In the genomic region with DNA sequence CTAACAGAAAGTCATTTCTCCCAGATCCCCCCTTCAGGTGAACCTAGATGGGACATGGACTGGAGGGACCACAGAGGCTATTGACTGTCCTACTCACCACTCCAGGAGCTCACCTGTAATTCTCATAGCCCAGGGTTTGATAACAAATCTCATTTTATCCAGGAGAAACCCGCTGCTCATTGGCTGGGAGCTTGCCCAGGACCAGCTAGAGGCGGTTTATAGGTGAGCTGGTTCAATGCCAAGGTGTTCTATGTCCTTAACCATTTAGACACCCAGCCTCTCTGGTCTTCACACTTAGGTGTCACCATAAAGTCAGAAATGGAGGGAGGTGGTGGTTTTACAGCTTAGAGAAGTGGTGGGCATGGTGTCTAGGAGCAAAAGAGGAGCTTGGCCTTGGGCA, we compare ENCODE assay signal across 8 mouse cellular contexts. TPM values are rescaled to one million over a fixed set of nuclear protein-coding genes. Genes with fewer than 3 reads are reported as not detected.
A peak's percentile ranks its signal among the peaks of the same experiment; 100 is the strongest.
DNase-seq lines count a peak whose midpoint lies in the region; ATAC-seq lines count a peak whose summit lies in the region.

No protein-coding gene starts in this region.

- H3K4me1 ChIP-seq in heart, embryonic 13.5 days: peaks cover 71% of the 10 kb centered on the region
- H3K4me1 ChIP-seq in brown adipose tissue, adult 24 weeks (ENCODE audit: control insufficient read depth, insufficient read depth, insufficient read length, low read length): peaks cover 3% of the 10 kb centered on the region; the same call in 1 of the 2 replicates
- peaks cover 14% of the 10 kb centered on the region for H3K4me1 ChIP-seq in hindbrain, embryonic 14.5 days (replicated peaks; ENCODE audit: control insufficient read depth, insufficient read depth, low read length)
- H3K4me1 ChIP-seq in midbrain, embryonic 12.5 days: peaks cover 56% of the 10 kb centered on the region

- ATAC-seq in heart, embryonic 13.5 days (ENCODE audit: extremely low read depth, insufficient number of reproducible peaks, low FRiP score, low TSS enrichment): no peak
- no peak for ATAC-seq in hindbrain, embryonic 14.5 days (ENCODE audit: low FRiP score)
- no peak for ATAC-seq in midbrain, embryonic 12.5 days (ENCODE audit: low FRiP score, low read depth)
- ATAC-seq in megakaryocyte progenitor cell, adult 5-6 weeks (replicated peaks; ENCODE audit: poor library complexity): no peak

- peak overlapping the region; percentile 99 for H3K27ac ChIP-seq in heart, embryonic 13.5 days (replicated peaks)
- no peak overlapping the region for H3K27ac ChIP-seq in brown adipose tissue, adult 24 weeks (replicated peaks; ENCODE audit: low read depth, low read length)
- no peak overlapping the region for H3K27ac ChIP-seq in hindbrain, embryonic 14.5 days
- H3K27ac ChIP-seq in midbrain, embryonic 12.5 days (replicated peaks): no peak overlapping the region

- peak overlapping the region; percentile 83 for H3K4me2 ChIP-seq in heart, embryonic 13.5 days
- H3K4me2 ChIP-seq in hindbrain, embryonic 14.5 days (replicated peaks): peak overlapping the region; percentile 86
- H3K4me2 ChIP-seq in midbrain, embryonic 12.5 days (replicated peaks): peak overlapping the region; percentile 76

- H3K4me3 ChIP-seq in heart, embryonic 13.5 days: peak overlapping the region; percentile 92
- peak overlapping the region; percentile 91 for H3K4me3 ChIP-seq in brown adipose tissue, adult 24 weeks (ENCODE audit: insufficient read depth, low read depth, low read length)
- H3K4me3 ChIP-seq in hindbrain, embryonic 14.5 days (replicated peaks; ENCODE audit: low read length): peak overlapping the region; percentile 77
- H3K4me3 ChIP-seq in midbrain, embryonic 12.5 days: peak overlapping the region; percentile 76

- 78% methylated on average over 2 of the region's 2 CpGs for WGBS in heart, embryonic 13.5 days
- 77% methylated on average over 2 of the region's 2 CpGs for WGBS in hindbrain, embryonic 14.5 days
- WGBS in midbrain, embryonic 12.5 days: 76% methylated on average over 2 of the region's 2 CpGs

- intact Hi-C loops in heart, postnatal 10 days (cut with DNase I): no loop called here
- intact Hi-C loops in gastrocnemius, postnatal 36 days (cut with DNase I): no loop called here

- no peak for DNase-seq in heart, postnatal 10 days
- DNase-seq in hindbrain, embryonic 14.5 days (ENCODE audit: low spot score): no peak
- no peak for DNase-seq in layer of hippocampus, adult 8-10 months (ENCODE audit: low spot score in 2 of 2)
- no peak for DNase-seq in gastrocnemius, postnatal 36 days

- H3K9ac ChIP-seq in heart, embryonic 13.5 days: peak overlapping the region; percentile 98
- no peak overlapping the region for H3K9ac ChIP-seq in hindbrain, embryonic 14.5 days
- H3K9ac ChIP-seq in midbrain, embryonic 12.5 days (replicated peaks): no peak overlapping the region

- H3K9me3 ChIP-seq in heart, embryonic 13.5 days: no peaks in the 10 kb centered on the region
- H3K9me3 ChIP-seq in hindbrain, embryonic 14.5 days (ENCODE audit: control insufficient read depth, low read length): no peaks in the 10 kb centered on the region
- no peaks in the 10 kb centered on the region for H3K9me3 ChIP-seq in midbrain, embryonic 12.5 days

- H3K36me3 ChIP-seq in heart, embryonic 13.5 days: peaks cover 14% of the 10 kb centered on the region
- no peaks in the 10 kb centered on the region for H3K36me3 ChIP-seq in hindbrain, embryonic 14.5 days (replicated peaks; ENCODE audit: control insufficient read depth, insufficient read depth)
- no peaks in the 10 kb centered on the region for H3K36me3 ChIP-seq in midbrain, embryonic 12.5 days

- H3K27me3 ChIP-seq in heart, embryonic 13.5 days (replicated peaks): no peaks in the 10 kb centered on the region
- H3K27me3 ChIP-seq in hindbrain, embryonic 14.5 days (ENCODE audit: control insufficient read depth, insufficient read depth, low read length): no peaks in the 10 kb centered on the region; the same call in 1 of the 2 replicates
- 0 out of 2 replicates have a peak, but pooled peaks cover 5% of the 10 kb centered on the region for H3K27me3 ChIP-seq in midbrain, embryonic 12.5 days

RNA-seq across cellular contexts. Expression of a gene that starts 0.6 kb away (rescaled TPM):
- polyA plus RNA-seq in heart, embryonic 13.5 days (2015; fragmentation: Nextera tagmentation; extraction: Ambion mirVana): 180 and 217 TPM in 2 replicates
- total RNA-seq in heart, postnatal 10 days (2021): 1 to 10 TPM; 5.1 to 7.7 TPM
- 2.8 and 7.4 TPM in 2 replicates for polyA plus RNA-seq in brown adipose tissue, adult 24 weeks (2012; ENCODE audit: insufficient read depth, insufficient read length, missing spikeins)
- 86.5 and 92.1 TPM in 2 replicates for polyA plus RNA-seq in hindbrain, embryonic 14.5 days (2014; fragmentation: Nextera tagmentation; extraction: Ambion mirVana)
- 116 TPM in 2 replicates for polyA plus RNA-seq in midbrain, embryonic 12.5 days (2016; fragmentation: Nextera tagmentation; extraction: Ambion mirVana)
- 10 to 100 TPM; 86.4 to 96.6 (median 91.0) TPM for total RNA-seq in layer of hippocampus, adult 8-10 months (2022)
- total RNA-seq in gastrocnemius, postnatal 36 days (2021): 1 to 10 TPM; 4.3 to 5.0 TPM
- total RNA-seq in megakaryocyte progenitor cell, adult 5-6 weeks (2015): 7.7 and 11.5 TPM in 2 replicates
- 7.4 and 8.6 TPM in 2 replicates for total RNA-seq in megakaryocyte progenitor cell, adult 5-6 weeks (2017)

Comparison
In these comparisons a context has a peak if more than half of its experiments do, and no peak if none do; other contexts are left out.
1. RNA of a gene that starts 0.6 kb away (total RNA-seq): 86.4 to 96.6 TPM in layer of hippocampus, adult 8-10 months; 5.1 to 7.7 TPM in heart, postnatal 10 days, 7.4 to 11.5 TPM in megakaryocyte progenitor cell, adult 5-6 weeks and 4.3 to 5.0 TPM in gastrocnemius, postnatal 36 days; every median in the first group is over 4 times any median in the second.
2. Peak in every context shown above with its lines, with median percentiles within 50 percentile points of each other: H3K4me2 ChIP-seq and H3K4me3 ChIP-seq.